Comparison of ENCODE assay signal across 9 mouse cellular contexts in genomic region chr14:7960616-7961015, GRCm38 (mm10). TPM values are rescaled to one million over a fixed set of nuclear protein-coding genes. Genes with fewer than 3 reads are reported as not detected.
A peak's percentile ranks its signal among the peaks of the same experiment; 100 is the strongest.
DNase-seq lines count a peak whose midpoint lies in the region; ATAC-seq lines count a peak whose summit lies in the region.
"Had no signal": no experiment of that assay in that cellular context is flagged by ENCODE, and none has a peak within 500 bp of the region (broad histone marks: within the 10 kb centered on the region; RNA-seq: fewer than 3 reads in every experiment).

No protein-coding gene starts in this region.

- no peak overlapping the region for H3K9ac ChIP-seq in neural tube, embryonic 11.5 days (ENCODE audit: low read length)
- no peak overlapping the region for H3K9ac ChIP-seq in hindbrain, embryonic 12.5 days

- H3K9me3 ChIP-seq in neural tube, embryonic 11.5 days (ENCODE audit: control insufficient read depth, low read length) = no peaks in the 10 kb centered on the region
- H3K9me3 ChIP-seq in hindbrain, embryonic 12.5 days (replicated peaks) = no peaks in the 10 kb centered on the region

- no peak overlapping the region for H3K4me3 ChIP-seq in neural tube, embryonic 11.5 days (ENCODE audit: low read depth, low read length)
- no peak overlapping the region for H3K4me3 ChIP-seq in hindbrain, embryonic 12.5 days

- 55% methylated on average over 11 of the region's 11 CpGs for WGBS in neural tube, embryonic 11.5 days
- WGBS in hindbrain, embryonic 12.5 days = 49% methylated on average over 11 of the region's 11 CpGs

- ATAC-seq in neural tube, embryonic 11.5 days (ENCODE audit: insufficient read depth, low FRiP score, low TSS enrichment) = no peak
- 0 out of 2 replicates have a peak, but pooled peaks have one; percentile 40 for ATAC-seq in hindbrain, embryonic 12.5 days (ENCODE audit: low FRiP score)
- ATAC-seq in activated CD4-positive, CD25-positive, alpha-beta regulatory T cell, adult 4 months = no peak

- no peaks in the 10 kb centered on the region for H3K27me3 ChIP-seq in neural tube, embryonic 11.5 days (ENCODE audit: control insufficient read depth, insufficient read depth, low read length)
- no peaks in the 10 kb centered on the region for H3K27me3 ChIP-seq in hindbrain, embryonic 12.5 days

- no peak overlapping the region for H3K4me2 ChIP-seq in neural tube, embryonic 11.5 days (ENCODE audit: low read depth)
- no peak overlapping the region for H3K4me2 ChIP-seq in hindbrain, embryonic 12.5 days (replicated peaks)

- DNase-seq in neural tube, embryonic 11.5 days (ENCODE audit: low spot score) = peak; percentile 47
- no peak for DNase-seq in neural tube, embryonic 10.5 days (ENCODE audit: extremely low spot score, low spot score)
- DNase-seq in cerebellum, postnatal 14 days = peak; percentile 60 to 76
- DNase-seq in lung, postnatal 36 days = peak; percentile 30
- DNase-seq in adrenal gland, adult 18-20 months (ENCODE audit: low spot score in 2 of 2) = no peak

- no peaks in the 10 kb centered on the region for H3K36me3 ChIP-seq in neural tube, embryonic 11.5 days (ENCODE audit: control insufficient read depth, insufficient read depth, low read length)
- H3K36me3 ChIP-seq in hindbrain, embryonic 12.5 days = no peaks in the 10 kb centered on the region

- H3K27ac ChIP-seq in neural tube, embryonic 11.5 days (ENCODE audit: low read depth, low read length) = no peak overlapping the region
- H3K27ac ChIP-seq in hindbrain, embryonic 12.5 days = no peak overlapping the region

- no peaks in the 10 kb centered on the region; the same call in 1 of the 2 replicates for H3K4me1 ChIP-seq in neural tube, embryonic 11.5 days (ENCODE audit: control insufficient read depth, insufficient read depth, low read length)
- peaks cover 5% of the 10 kb centered on the region; the same call in 1 of the 2 replicates for H3K4me1 ChIP-seq in hindbrain, embryonic 12.5 days

RNA-seq across cellular contexts. Expression of gene Gm45521, which starts 3.5 kb away (rescaled TPM):
- not detected in 2 replicates for polyA plus RNA-seq in neural tube, embryonic 11.5 days (2014; fragmentation: Nextera tagmentation; extraction: Ambion mirVana)
- polyA plus RNA-seq in hindbrain, embryonic 12.5 days (2016; fragmentation: Nextera tagmentation; extraction: Ambion mirVana) = 0.67 TPM in 1 of 2 replicates, not detected in the other
- not detected for polyA plus RNA-seq in activated CD4-positive, CD25-positive, alpha-beta regulatory T cell, adult 4 months (2017; shearing (Covaris generic))
- not detected for total RNA-seq in adrenal gland, adult 18-20 months (2021)
- polyA plus RNA-seq: limb, embryonic 14.5 days; stomach, embryonic 14.5 days had no signal

RNA-seq across cellular contexts. Expression of gene Dnase1l3, which starts 33.8 kb away (rescaled TPM):
- polyA plus RNA-seq in neural tube, embryonic 11.5 days (2014; fragmentation: Nextera tagmentation; extraction: Ambion mirVana) = not detected in 2 replicates
- polyA plus RNA-seq in hindbrain, embryonic 12.5 days (2016; fragmentation: Nextera tagmentation; extraction: Ambion mirVana) = 0.08 TPM in 1 of 2 replicates, not detected in the other
- polyA plus RNA-seq in activated CD4-positive, CD25-positive, alpha-beta regulatory T cell, adult 4 months (2017; shearing (Covaris generic)) = 1 to 10 TPM; 2.6 to 4.1 TPM
- under 1 TPM; 0.45 to 0.70 TPM for total RNA-seq in adrenal gland, adult 18-20 months (2021)

RNA-seq across cellular contexts. Expression of gene Abhd6, which starts 42.1 kb away (rescaled TPM):
- polyA plus RNA-seq in neural tube, embryonic 11.5 days (2014; fragmentation: Nextera tagmentation; extraction: Ambion mirVana) = 17.3 and 17.5 TPM in 2 replicates
- 19.5 and 19.6 TPM in 2 replicates for polyA plus RNA-seq in hindbrain, embryonic 12.5 days (2016; fragmentation: Nextera tagmentation; extraction: Ambion mirVana)
- polyA plus RNA-seq in activated CD4-positive, CD25-positive, alpha-beta regulatory T cell, adult 4 months (2017; shearing (Covaris generic)) = 10 to 100 TPM; 22.2 to 25.5 TPM
- total RNA-seq in adrenal gland, adult 18-20 months (2021) = 10 to 100 TPM; 51.9 to 92.9 TPM

Comparison
In these comparisons a context has a peak if more than half of its experiments do, and no peak if none do; other contexts are left out.
1. DNase-seq: peak in neural tube, embryonic 11.5 days (single experiment), cerebellum, postnatal 14 days (2 of 2) and lung, postnatal 36 days (single experiment); none in neural tube, embryonic 10.5 days (single experiment) and adrenal gland, adult 18-20 months (0 of 2).